Mouse (Mus musculus): ENCODE results near the gene Spem2. TPM values are rescaled to one million over a fixed set of nuclear protein-coding genes. Genes with fewer than 3 reads are reported as not detected.
A peak's percentile ranks its signal among the peaks of the same experiment; 100 is the strongest.

Gene Spem2
- polyA plus RNA-seq, 1 experiment from 2014 or later = not detected

DNA sequence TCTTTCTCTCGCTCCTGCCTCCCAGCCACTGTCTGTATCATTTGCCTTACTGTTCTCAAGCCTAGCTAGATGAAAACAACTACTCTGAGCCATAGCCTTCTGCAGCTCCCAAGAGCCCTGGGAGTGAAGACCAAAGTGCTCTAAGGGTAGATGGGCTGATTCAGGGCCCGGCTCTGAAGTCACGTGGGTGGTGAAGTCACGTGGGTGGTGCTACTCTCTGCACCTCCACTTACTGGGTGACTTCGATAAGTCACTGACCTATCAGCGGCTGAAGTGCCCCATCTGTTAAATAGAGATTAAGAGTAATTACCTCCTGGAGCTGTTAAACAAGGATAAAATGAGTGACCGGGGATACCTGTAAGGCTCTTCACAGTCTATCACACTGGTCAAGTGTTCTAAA lies 35.7 kb upstream of the Spem2 start:
- no peak overlapping the region for H3K4me3 ChIP-seq (ENCODE audit: low read depth, low read length)
- H3K9me3 ChIP-seq (ENCODE audit: control insufficient read depth, low read length) = no peaks in the 10 kb centered on the region
- H3K4me1 ChIP-seq (replicated peaks; ENCODE audit: control insufficient read depth, insufficient read depth, low read length) = no peaks in the 10 kb centered on the region
- H3K9ac ChIP-seq (ENCODE audit: low read length) = no peak overlapping the region
- ATAC-seq (replicated peaks; ENCODE audit: low FRiP score, low TSS enrichment, low read depth) (no peak), DNase-seq (ENCODE audit: low spot score) (no peak)
- peaks cover 11% of the 10 kb centered on the region for H3K27me3 ChIP-seq (replicated peaks; ENCODE audit: control insufficient read depth, insufficient read depth, low read length)
- peaks cover 38% of the 10 kb centered on the region for H3K36me3 ChIP-seq (ENCODE audit: control insufficient read depth, insufficient read depth, low read length)
- H3K4me2 ChIP-seq (ENCODE audit: low read length) = no peak overlapping the region
- 58% methylated on average over 7 of the region's 7 CpGs for WGBS
- no peak overlapping the region for H3K27ac ChIP-seq (ENCODE audit: low read depth)

DNA sequence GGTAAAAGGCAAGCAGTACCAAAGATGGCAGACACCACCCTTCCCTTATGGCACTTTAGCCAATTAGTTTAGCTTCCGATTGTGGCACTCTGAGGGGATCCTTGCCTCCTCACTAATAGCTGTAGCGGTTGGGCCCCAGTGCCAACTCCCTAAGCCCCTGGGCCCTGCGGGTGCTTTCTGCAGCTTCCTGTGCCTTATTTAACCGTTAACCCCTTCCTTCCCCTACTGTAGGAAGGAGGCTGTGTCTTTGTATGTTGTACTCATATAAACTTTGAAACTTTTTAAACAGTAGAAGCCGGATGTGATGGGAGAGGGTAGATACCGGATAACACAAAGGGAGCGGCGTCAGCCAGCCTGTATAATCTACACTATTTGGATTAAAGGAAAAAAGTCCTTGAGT lies 32.5 kb upstream of the Spem2 start:
- Histone ChIP-seq H3K27ac (ENCODE audit: low read depth) (no peak overlapping the region), H3K4me3 (ENCODE audit: low read depth, low read length) (no peak overlapping the region), H3K27me3 (replicated peaks; ENCODE audit: control insufficient read depth, insufficient read depth, low read length) (no peaks in the 10 kb centered on the region), H3K9me3 (ENCODE audit: control insufficient read depth, low read length) (no peaks in the 10 kb centered on the region), H3K9ac (ENCODE audit: low read length) (no peak overlapping the region), H3K4me2 (ENCODE audit: low read length) (no peak overlapping the region), H3K36me3 (ENCODE audit: control insufficient read depth, insufficient read depth, low read length) (peaks cover 49% of the 10 kb centered on the region), H3K4me1 (replicated peaks; ENCODE audit: control insufficient read depth, insufficient read depth, low read length) (peaks cover 14% of the 10 kb centered on the region)
- WGBS = 70% methylated on average over 8 of the region's 8 CpGs
- DNase-seq (ENCODE audit: low spot score) (no peak), ATAC-seq (replicated peaks; ENCODE audit: low FRiP score, low TSS enrichment, low read depth) (no peak)

DNA sequence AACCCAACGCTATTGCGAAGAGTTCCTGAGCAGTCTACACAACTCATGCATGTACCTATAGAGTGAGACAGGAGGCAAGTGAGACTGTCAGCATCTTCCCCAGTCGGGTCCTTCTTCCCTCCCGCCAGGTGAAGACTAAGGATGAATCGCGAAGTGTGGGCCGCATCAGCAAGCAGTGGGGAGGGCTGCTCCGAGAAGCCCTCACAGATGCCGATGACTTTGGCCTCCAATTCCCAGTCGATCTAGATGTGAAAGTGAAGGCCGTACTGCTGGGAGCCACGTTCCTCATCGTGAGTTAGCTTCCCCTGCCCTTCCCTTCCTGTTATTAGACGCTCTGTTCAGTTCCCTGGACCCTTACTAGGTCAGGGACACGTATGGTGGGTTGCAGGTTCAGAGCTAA lies 31.6 kb upstream of the Spem2 start:
- no peaks in the 10 kb centered on the region for H3K27me3 ChIP-seq (replicated peaks; ENCODE audit: control insufficient read depth, insufficient read depth, low read length)
- no peak overlapping the region for H3K27ac ChIP-seq (ENCODE audit: low read depth)
- 92% methylated on average over 15 of the region's 15 CpGs for WGBS
- H3K4me1 ChIP-seq (replicated peaks; ENCODE audit: control insufficient read depth, insufficient read depth, low read length) = peaks cover 20% of the 10 kb centered on the region
- H3K36me3 ChIP-seq (ENCODE audit: control insufficient read depth, insufficient read depth, low read length) = peaks cover 49% of the 10 kb centered on the region
- no peak overlapping the region for H3K9ac ChIP-seq (ENCODE audit: low read length)
- no peak overlapping the region for H3K4me2 ChIP-seq (ENCODE audit: low read length)
- H3K9me3 ChIP-seq (ENCODE audit: control insufficient read depth, low read length) = no peaks in the 10 kb centered on the region
- DNase-seq (ENCODE audit: low spot score) (no peak), ATAC-seq (replicated peaks; ENCODE audit: low FRiP score, low TSS enrichment, low read depth) (no peak)
- no peak overlapping the region for H3K4me3 ChIP-seq (ENCODE audit: low read depth, low read length)

DNA sequence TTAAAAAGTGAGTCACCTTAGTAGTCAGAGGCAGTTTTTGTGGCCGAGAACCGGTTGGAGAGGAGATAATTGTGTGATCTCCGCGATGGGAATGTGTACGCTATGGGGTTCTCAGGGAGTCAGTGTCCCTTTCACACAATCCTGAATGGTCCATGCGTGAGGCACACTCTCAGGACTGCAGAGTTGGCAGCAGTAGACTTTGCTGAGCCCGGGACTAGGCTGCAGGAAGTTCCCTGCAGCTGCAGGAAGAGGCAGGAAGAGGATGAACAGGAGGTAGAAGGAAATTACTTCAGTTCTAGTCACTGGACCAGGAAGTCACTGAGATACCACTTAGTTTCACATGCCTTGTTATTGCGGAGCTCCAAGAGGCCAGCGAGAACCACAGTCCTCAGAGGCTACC lies 30.9 kb upstream of the Spem2 start:
- peaks cover 49% of the 10 kb centered on the region for H3K36me3 ChIP-seq (ENCODE audit: control insufficient read depth, insufficient read depth, low read length)
- no peaks in the 10 kb centered on the region for H3K27me3 ChIP-seq (replicated peaks; ENCODE audit: control insufficient read depth, insufficient read depth, low read length)
- no peak overlapping the region for H3K4me3 ChIP-seq (ENCODE audit: low read depth, low read length)
- no peaks in the 10 kb centered on the region for H3K9me3 ChIP-seq (ENCODE audit: control insufficient read depth, low read length)
- H3K9ac ChIP-seq (ENCODE audit: low read length) = no peak overlapping the region
- ATAC-seq (replicated peaks; ENCODE audit: low FRiP score, low TSS enrichment, low read depth) = no peak
- peaks cover 20% of the 10 kb centered on the region for H3K4me1 ChIP-seq (replicated peaks; ENCODE audit: control insufficient read depth, insufficient read depth, low read length)
- H3K27ac ChIP-seq (ENCODE audit: low read depth) = no peak overlapping the region
- no peak for DNase-seq (ENCODE audit: low spot score)
- 90% methylated on average over 9 of the region's 9 CpGs for WGBS
- H3K4me2 ChIP-seq (ENCODE audit: low read length) = no peak overlapping the region

DNA sequence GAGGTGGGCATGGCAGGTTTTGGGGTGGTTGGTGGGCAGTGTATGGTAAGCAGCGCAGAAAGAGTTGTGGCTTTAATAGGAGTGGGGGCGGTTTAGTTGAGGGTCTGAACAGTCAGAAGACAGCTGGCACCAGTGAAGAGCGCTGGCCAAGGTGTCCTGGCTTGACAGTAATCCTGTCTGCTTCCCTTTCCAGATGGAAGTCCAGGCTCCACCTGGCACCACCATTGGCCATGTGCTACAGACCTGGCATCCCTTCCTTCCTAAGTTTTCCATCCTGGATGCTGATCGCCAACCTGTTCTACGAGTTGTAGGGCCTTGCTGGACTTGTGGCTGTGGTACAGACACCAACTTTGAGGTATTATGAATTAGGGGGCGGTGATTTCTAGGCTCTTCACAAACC lies 29.8 kb upstream of the Spem2 start:
- no peak overlapping the region for H3K9ac ChIP-seq (ENCODE audit: low read length)
- ATAC-seq (replicated peaks; ENCODE audit: low FRiP score, low TSS enrichment, low read depth) (no peak), DNase-seq (ENCODE audit: low spot score) (no peak)
- no peak overlapping the region for H3K4me3 ChIP-seq (ENCODE audit: low read depth, low read length)
- 95% methylated on average over 6 of the region's 6 CpGs for WGBS
- H3K4me2 ChIP-seq (ENCODE audit: low read length) = peak overlapping the region; percentile 91
- no peaks in the 10 kb centered on the region for H3K9me3 ChIP-seq (ENCODE audit: control insufficient read depth, low read length)
- H3K27me3 ChIP-seq (replicated peaks; ENCODE audit: control insufficient read depth, insufficient read depth, low read length) = no peaks in the 10 kb centered on the region
- no peak overlapping the region for H3K27ac ChIP-seq (ENCODE audit: low read depth)
- peaks cover 20% of the 10 kb centered on the region for H3K4me1 ChIP-seq (replicated peaks; ENCODE audit: control insufficient read depth, insufficient read depth, low read length)
- H3K36me3 ChIP-seq (ENCODE audit: control insufficient read depth, insufficient read depth, low read length) = peaks cover 49% of the 10 kb centered on the region

DNA sequence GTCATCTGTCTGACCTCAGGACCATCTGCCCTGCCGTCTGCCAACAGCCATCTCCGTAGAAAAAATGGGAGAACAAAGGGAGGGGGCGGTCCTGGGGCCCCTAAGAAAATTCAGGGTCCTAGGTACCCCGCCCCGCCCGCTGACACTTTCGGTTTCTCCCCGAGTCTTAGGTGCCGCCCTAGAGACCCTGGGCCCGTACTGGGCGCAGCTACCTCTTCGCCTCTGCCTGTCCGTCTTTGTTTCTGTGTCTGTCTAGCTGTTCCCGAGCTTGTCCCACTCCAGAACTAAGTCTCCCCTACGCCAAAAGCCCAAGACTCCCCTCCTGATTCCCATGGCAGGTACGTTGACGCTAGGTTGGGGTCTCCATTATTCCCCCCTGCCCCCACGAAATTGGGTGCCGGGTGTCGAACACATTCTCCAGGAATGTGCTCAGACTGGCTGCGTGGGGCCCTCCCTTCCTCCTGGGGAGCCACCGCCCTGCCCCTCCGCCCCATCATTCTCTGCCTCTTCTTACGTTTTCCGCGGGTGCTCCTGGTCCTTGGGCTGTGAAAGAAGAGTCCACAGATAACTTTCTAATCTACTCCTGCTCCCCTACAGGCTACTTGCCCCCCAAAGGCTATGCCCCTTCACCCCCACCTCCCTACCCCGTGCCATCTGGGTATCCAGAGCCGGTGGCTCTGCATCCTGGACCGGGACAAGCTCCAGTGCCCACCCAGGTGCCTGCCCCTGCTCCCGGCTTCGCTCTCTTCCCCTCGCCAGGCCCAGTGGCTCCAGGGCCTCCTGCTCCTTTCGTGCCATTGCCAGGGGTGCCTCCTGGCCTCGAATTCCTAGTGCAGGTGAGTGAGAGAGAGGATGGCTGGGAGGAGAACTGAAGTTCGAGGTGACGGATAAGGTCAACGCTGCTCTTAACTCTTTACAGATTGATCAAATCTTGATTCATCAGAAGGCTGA lies 28.7 kb upstream of the Spem2 start:
- H3K27me3 ChIP-seq (replicated peaks; ENCODE audit: control insufficient read depth, insufficient read depth, low read length) = no peaks in the 10 kb centered on the region
- H3K27ac ChIP-seq (ENCODE audit: low read depth) = peak overlapping the region; percentile 96
- peak overlapping the region; percentile 87 for H3K9ac ChIP-seq (ENCODE audit: low read length)
- peaks cover 40% of the 10 kb centered on the region for H3K36me3 ChIP-seq (ENCODE audit: control insufficient read depth, insufficient read depth, low read length)
- ATAC-seq (replicated peaks; ENCODE audit: low FRiP score, low TSS enrichment, low read depth) (peak; percentile 49), DNase-seq (ENCODE audit: low spot score) (no peak)
- H3K4me2 ChIP-seq (ENCODE audit: low read length) = peak overlapping the region; percentile 91
- WGBS = 7% methylated on average over 37 of the region's 37 CpGs
- H3K4me1 ChIP-seq (replicated peaks; ENCODE audit: control insufficient read depth, insufficient read depth, low read length) = peaks cover 20% of the 10 kb centered on the region
- H3K9me3 ChIP-seq (ENCODE audit: control insufficient read depth, low read length) = no peaks in the 10 kb centered on the region
- peak overlapping the region; percentile 77 for H3K4me3 ChIP-seq (ENCODE audit: low read depth, low read length)

DNA sequence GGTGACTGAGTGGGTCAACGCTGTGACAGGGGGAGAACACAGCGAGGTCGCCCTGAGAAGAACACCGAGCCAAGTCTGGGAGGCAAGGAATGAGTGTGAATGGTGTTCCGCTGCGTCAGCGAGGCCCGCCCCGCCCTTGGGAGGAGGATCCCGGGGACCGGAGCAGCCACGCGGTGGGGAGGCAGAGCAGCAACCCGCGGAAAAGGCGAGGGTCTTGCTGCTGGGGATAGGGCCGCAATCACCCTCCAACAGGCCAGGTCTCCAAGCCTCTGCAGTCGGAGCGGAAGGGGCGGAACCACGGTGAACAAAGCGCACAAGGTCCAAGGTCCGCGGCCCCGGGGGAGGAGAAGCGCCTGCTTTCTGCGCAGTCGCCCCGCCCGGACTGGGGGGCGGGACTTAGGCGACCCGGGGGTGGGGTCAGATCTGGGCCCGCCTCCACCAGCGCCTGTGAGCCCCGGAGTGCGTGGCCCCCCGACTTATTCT lies 28.0 kb upstream of the Spem2 start, which contains the start of gene Plscr3:
TSS of gene Plscr3 (plus strand) at position 179 of the 483 bp plus-strand sequence.
- H3K4me3 ChIP-seq (ENCODE audit: low read depth, low read length) = peak within 1 kb of the TSS; percentile 77
- H3K9me3 ChIP-seq (ENCODE audit: control insufficient read depth, low read length) = no peaks in the 10 kb centered on the region
- no peaks in the 10 kb centered on the region for H3K27me3 ChIP-seq (replicated peaks; ENCODE audit: control insufficient read depth, insufficient read depth, low read length)
- 1% methylated on average over 37 of the region's 38 CpGs for WGBS
- peak; percentile 97 for DNase-seq (ENCODE audit: low spot score)
- H3K36me3 ChIP-seq (ENCODE audit: control insufficient read depth, insufficient read depth, low read length) = peaks cover 32% of the 10 kb centered on the region
- H3K9ac ChIP-seq (ENCODE audit: low read length) = peak within 1 kb of the TSS; percentile 87
- ATAC-seq (replicated peaks; ENCODE audit: low FRiP score, low TSS enrichment, low read depth) = peak; percentile 91
- peak within 1 kb of the TSS; percentile 91 for H3K4me2 ChIP-seq (ENCODE audit: low read length)
- H3K4me1 ChIP-seq (replicated peaks; ENCODE audit: control insufficient read depth, insufficient read depth, low read length) = peaks cover 20% of the 10 kb centered on the region
- peak within 1 kb of the TSS; percentile 96 for H3K27ac ChIP-seq (ENCODE audit: low read depth)

DNA sequence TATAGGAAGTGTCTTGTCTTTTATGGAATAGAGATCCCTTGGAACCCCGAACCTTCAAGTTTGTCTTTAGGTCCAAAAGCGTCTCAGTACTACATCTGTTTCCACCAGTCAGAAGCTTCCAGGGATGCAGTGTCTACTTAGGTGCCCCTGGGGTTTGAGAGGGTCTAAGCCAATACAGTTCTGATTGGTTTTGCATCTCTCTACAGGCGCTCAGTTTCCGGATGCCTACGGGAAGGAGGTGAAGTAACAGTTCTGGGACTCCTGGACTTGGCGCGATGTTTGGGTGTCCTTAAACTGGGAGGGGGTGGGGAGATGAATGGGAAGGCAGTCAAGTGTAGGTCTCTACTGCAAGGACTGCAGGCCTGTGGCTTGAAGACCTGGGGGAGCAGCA lies 20.4 kb upstream of the Spem2 start:
- Histone ChIP-seq H3K27ac (ENCODE audit: low read depth) (peak overlapping the region; percentile 83), H3K9ac (ENCODE audit: low read length) (peak overlapping the region; percentile 64), H3K4me2 (ENCODE audit: low read length) (peak overlapping the region; percentile 68), H3K27me3 (replicated peaks; ENCODE audit: control insufficient read depth, insufficient read depth, low read length) (no peaks in the 10 kb centered on the region), H3K36me3 (ENCODE audit: control insufficient read depth, insufficient read depth, low read length) (0 out of 2 replicates have a peak, but pooled peaks cover 2% of the 10 kb centered on the region), H3K4me1 (replicated peaks; ENCODE audit: control insufficient read depth, insufficient read depth, low read length) (peaks cover 29% of the 10 kb centered on the region), H3K4me3 (ENCODE audit: low read depth, low read length) (peak overlapping the region; percentile 79), H3K9me3 (ENCODE audit: control insufficient read depth, low read length) (no peaks in the 10 kb centered on the region)
- peak; percentile 2; the same call in 1 of the 2 replicates for ATAC-seq (replicated peaks; ENCODE audit: low FRiP score, low TSS enrichment, low read depth)
- DNase-seq (ENCODE audit: low spot score) = no peak
- WGBS = 1% methylated on average over 7 of the region's 7 CpGs

All from intestine, embryonic 14.5 days (tissue).